Mouse (Mus musculus) right cerebral cortex, postnatal 25 days (tissue): ENCODE results near the gene Lrrc4c.
A peak's percentile ranks its signal among the peaks of the same experiment; 100 is the strongest.

Source experiments
- DNase-seq: peaks from one replicate; pipeline ENCODE4 v3.0.0; 2022

Gene Lrrc4c

DNA sequence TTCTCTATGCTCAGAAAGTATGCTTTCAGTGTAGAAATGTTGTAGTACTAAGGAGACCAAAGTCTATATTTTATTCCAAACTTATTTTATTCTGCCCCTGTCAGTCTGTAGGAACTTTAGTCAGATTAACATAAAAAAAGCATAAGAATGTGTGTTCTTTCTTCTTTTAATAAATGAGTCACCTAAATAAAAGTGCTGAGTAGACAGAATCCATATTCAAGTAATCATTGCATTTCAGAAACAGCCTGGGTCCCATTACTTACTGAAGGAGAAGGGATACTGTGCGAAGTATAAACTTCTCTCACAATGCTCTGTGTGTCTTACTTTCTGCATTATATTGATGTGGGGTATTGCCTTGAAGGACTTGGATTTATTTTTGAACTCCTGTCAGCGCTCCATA is 255.8 kb downstream of the Lrrc4c start:
- no peak for DNase-seq

DNA sequence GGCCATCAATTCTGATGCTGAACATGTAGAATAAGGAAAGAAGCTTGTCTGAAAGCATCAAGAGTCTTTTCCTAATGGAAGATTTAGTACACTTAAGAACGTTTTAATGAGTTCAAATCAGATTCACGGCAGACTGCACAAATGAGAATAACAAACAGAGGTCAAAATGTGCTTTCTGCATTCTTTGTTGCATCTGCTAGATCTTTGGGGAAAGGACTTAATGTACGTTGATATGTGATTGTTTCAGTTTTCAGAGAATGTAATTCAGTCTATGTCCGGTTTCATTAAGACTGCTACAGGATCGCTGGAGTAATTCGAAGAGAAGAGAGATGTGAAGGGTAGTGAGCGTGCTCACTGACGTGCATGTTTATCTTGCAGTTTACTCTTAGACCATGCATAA is 259.7 kb downstream of the Lrrc4c start:
- DNase-seq, result no peak

DNA sequence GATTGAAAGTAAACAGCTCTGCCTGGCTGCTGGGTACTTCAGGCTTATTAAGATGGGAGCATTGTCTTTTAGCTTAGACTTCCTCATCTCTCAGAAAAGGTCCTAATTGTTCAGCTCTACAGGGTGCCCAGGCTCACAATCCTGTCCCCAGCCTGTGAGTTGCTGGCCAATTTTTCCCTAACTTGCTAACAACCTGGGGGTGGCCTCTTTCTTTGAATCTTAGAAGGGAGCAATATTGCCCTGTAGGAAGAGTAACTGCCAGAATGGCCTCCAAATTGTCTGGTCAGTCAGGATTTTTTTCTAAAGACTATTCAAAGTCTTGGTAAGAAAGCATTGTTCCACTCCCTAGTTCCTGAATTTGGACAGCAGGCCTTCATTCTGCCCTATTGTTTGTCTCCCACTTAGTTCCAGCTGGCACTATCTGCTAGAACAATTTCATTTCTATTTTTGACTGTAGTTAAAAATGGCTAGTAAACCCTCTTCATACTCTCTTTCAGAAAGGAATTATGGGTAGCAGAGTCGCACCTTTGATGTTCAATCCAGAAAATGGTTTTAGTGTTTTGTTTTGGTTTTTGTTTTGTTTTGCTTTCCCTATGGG is 262.3 kb downstream of the Lrrc4c start:
- no peak for DNase-seq

DNA sequence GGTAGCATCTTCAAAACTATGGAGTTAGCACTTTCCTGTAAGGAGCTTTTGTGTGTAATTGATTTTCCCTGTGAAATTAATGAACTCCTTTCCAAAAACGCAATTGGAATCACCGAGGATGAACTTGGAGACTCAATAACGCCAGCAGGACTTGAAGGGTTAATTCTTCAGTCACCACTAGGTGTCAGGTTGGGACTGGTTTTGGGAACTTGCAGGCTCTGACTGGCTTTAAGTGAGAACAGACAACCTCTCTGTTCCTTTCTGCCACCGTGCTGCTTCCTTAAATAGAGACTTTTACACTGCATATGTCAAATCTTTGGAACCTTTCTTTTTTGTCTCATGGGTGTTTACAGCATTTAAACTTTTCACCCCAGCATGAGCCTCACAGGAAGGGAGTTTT is 267.7 kb downstream of the Lrrc4c start:
- DNase-seq, result peak; percentile 48

DNA sequence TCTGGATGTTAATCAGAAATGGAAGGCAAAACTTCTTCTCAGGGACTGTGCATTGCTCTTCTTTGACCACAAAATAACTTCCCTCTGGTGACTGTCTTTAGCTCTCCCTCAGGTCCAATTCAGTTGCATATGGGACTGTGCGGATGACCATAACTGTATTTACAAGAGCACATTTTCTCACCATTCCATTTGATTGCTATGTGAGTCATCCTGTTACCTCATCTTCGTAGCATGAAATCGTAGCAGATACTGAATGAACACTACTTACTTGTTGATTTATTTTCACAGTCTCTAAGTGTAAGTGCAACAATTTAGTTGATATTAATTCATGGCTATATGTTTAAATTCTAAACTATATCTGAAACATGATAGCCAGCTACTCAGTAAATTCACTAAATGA is 286.8 kb downstream of the Lrrc4c start:
- no peak for DNase-seq

DNA sequence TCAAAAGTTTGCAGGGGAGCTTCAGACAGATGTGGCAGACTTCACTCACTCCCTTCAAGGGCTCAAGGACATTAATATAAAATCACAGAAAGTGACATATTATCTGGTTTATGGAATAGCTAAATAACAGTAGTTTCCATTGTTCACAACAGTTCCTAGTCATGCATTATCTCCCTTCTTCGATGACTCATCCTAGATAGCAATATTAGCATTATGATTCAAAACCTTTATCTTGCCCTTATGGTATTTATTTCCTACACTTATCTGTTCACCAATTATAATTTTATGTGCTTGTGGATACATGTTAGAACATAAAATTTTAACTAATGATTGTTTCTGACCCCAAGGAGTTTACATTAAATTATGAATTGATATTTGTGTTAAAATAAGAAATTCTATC is 296.2 kb downstream of the Lrrc4c start:
- no peak for DNase-seq

DNA sequence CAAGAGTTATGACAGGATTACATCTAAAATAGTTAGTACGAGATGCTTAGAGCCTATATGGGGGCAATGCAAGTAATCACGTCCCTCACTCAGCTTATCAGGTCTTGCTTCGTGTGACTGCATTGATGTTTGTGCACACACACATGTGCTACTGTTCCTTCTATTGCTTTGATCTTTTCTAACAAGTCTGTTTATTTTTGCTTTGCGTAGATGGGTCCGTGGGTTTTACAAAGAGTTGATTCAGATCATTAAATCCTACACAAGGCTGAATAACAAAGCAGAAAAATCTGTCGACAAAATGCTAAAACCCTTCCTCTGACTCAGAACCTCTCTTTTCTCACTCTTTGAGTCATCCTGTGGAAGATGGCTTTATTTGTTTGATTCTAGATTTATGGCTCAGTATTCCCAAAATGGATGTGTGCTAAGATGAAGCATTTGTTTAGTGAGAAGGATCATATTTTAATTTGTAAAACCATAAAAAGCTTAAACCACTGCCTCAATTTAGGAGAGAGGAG is 300.8 kb downstream of the Lrrc4c start:
- DNase-seq, result peak; percentile 22

DNA sequence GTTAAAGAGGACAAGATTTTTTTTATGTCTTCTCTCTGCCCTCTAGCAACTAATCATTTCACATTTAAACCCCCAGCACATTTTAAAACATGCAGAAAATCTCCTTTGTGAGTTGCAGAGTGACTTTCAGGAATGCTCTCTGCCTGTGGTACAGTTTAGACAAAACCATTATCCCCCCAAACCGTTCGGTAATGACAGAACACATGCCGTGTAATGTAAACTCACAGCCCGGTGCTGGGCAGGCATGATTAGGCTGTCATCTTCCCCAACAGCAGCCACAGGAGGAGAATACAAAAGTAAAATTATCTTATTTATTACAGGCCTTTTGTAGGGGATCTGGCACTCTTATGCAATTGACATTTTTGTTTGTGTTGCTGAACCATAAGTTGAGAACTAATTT is 349.1 kb downstream of the Lrrc4c start:
- DNase-seq, result no peak

DNA sequence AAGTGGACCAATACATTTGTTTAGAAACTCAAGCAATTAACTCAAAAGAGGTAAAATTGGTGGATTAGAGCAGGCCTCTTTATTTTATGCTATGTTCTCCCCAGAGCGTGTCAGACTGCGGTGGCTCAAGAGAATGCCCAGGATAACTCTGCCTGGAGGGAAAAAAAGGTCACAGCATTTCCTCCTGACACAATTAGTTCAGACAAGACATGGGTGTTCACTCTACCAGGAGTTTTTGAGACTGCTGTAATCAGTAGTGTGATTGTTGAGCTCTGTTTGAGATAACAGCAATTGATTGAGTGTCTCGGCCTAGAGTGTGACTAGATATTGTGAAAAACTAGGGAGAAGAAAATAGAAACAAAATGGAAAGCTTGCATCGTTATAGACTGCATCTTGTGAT is 363.8 kb downstream of the Lrrc4c start:
- DNase-seq, result no peak

DNA sequence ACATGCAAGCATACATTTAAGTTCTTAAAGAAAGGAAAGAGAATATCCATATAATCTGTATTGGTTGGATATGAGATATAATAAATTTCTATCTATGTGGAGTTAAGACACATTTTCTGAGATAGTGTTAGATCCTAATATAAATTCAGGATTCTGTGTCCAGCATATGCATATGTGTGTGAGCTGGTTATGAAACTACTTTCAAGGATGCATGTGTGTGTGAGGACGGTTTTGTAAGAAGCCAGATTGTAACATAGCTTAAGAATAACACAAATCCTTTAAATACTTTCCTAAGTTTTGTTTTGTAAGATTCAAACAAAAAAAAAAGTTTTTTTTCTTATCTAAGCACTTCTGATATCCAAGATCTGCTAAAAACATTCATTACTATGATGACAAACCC is 367.4 kb downstream of the Lrrc4c start:
- DNase-seq, result no peak

DNA sequence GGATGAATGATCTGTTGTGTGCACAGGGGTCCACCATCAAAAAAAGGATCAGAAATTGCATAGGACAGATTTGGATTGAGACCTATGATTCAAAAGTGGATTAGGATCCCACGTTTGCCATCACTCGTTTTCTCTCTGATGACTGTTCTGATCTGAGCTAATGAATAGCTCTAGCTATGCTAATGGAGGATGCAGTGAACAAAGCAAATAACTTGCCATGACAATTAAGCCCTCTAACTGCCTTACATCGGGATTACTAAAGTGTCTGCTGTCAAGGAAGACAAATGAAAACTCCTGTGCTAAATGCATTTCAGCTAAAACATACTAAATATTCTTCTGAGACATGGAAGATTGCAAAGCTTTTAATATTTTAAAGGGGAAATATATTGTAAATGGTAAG is 387.0 kb downstream of the Lrrc4c start:
- no peak for DNase-seq

DNA sequence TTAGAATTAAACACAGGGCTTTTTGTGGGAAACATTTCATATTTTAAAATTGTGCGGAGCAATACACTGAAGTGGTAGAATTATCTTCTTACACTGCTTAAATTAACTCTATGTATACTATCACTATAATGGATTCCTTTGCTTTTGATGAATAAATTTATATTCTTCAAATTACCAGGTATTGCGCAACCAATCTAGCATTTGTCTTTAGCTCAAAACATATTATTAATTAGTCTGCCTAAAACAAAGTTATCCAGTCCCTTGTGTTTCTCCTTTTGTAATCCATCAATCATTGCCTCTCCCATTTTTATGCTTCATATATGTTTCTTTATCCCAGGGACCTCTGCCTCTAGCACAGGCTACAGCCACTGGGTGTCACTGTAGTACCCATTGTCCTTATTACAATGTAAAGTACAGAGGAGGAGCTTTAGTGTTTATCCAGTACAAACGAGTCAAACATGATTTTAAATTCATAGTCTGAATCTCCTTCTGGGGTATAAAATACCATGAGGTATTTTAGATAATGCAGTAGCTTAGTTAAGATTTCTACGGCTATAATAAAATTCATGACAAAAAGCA is 389.9 kb downstream of the Lrrc4c start:
- DNase-seq, result no peak

DNA sequence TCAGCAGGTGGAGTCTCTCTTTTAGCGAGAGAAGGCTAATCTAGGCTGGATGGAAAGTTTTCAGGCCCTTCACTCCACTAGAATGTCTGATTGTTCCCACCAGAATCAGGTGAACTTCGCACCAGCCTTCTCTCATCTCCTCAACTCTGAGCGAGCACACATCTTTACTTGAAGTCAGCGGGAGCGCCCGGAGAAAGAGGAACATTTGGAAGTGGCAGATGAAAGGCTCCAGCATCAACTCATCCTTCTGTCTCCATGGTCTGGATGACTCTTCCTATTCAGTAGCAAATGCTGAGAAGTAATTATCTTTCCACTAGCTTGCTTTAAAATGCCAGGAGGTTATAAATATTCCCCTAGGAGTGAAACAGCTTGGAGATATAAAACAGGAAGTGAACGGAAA is 396.6 kb downstream of the Lrrc4c start:
- DNase-seq, result peak; percentile 31

DNA sequence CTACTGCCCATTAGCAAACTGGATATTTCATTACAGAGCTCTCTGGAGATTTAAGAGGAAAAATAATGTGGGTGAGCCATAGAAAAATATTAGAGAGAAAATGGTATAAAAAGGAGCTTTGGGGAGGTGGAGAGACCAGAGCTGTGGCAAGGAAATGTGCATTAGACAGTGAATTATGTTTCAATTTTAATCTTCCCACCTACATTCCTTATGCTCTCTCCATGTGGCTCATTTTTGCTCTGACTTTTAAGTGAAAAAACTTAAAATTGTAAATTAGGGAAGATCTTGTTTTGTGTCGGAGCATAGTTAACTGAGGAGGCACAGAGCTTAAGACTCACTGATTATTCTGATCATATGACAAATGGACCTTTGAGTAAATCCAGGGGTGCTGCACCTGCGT is 399.4 kb downstream of the Lrrc4c start:
- peak; percentile 17 for DNase-seq

DNA sequence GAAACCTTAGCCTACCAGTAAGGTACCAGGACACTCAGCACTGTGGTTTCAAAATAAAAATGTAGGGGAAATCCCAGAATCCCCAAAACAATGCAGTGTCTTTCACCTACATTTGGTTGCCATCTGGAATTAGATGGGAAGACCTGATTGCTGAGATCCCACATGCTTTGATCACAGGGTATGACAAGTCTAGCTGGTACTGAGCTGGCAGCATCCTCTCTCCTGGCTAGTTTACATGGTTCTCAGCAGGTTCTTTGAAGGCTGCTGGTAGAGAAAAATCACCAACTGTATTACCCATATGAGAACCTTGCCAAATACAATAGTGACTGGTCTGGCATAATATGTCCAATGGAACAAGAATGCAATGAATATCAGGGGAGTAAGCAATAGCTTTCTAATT is 405.4 kb downstream of the Lrrc4c start:
- no peak for DNase-seq

DNA sequence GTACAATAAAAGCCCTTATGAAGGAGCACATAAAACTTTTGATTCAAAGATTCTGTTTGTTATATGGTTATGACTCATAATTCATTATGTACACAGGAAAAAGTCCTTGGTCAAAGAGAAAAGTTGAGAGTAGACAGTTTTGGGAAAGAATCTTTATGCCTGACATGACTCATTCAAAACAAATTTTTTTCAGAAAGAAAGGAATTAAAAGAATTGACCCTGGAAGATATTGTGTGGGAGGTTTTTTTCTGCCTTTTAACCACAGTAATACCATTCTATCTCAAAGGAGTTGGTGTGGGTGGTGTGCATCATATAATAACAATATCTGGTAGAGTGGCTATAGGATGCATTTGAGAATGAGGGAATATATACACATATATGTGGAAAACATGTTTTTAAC is 418.1 kb downstream of the Lrrc4c start:
- DNase-seq, result no peak

DNA sequence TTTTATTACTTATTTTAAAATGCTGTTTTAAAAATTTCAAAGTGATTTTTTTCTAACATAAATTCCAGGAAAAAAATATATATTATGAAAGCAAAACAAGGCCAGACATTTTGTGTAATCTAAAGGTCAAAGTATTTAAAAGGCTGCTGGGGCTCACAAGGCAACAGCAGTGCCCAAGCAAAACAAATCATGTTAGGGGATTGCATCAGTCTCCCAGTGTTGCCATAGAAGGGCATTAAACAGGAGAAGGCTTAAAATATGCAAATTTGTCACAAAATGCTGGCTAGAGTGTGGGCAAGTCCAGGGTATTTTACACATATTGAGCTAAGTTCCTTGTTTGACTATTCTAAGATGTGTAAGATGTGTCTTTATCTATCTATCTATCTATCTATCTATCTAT is 437.1 kb downstream of the Lrrc4c start:
- no peak for DNase-seq

DNA sequence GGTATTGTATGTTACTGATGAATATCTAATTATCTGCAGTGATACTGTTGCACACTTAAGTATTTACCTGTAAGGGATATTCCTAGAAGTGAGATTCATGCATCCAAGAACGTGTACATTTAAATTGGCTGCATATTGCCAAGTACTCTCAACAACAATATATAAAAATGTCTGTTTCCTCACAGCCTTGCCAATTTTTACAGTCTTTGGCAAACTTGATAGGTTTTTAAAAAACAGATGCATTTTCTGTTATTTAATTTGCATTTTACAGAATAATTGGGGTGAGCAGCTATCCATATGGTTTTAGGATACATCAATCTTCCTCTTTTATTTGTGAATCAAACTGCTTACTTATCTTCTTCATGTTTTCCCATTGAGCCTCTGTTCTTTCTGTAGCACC is 439.7 kb downstream of the Lrrc4c start:
- no peak for DNase-seq

DNA sequence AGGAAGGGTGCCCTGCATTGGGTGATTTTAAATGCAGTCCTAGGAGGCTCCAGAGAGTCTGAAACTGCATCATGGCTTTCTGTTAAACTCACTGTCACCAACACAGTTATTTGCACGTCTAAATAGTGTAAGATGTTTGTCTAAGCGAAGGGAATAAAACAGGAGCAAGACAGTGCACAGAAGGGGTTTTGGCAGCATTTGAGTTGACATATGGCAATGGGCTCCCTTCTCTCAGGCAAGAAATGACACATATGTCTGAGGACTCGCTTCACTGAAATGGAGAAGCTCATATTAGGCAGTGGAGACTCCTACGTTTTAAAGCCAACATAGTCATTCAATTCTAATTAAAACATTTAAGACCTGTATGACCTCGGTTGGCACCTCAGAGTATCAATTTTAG is 445.6 kb downstream of the Lrrc4c start:
- no peak for DNase-seq

DNA sequence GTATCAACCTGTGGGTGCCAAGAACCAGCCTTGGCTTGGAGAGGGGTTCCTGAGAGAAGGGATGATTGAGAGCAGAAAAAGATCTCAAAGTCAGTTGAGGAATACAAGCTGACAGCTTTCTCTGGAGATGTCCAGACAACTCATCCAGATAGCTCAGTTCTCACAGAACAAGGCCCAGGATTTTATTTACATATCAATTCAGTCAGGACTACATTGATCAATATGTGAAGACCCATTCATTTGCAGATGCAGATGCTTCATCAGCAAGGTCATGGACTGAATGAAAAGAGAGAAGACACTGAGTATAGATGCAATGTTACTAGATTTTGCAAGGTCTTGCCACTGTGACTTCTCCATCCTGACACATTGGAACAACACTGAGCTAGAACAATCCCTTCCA is 457.4 kb downstream of the Lrrc4c start:
- DNase-seq, result no peak

DNA sequence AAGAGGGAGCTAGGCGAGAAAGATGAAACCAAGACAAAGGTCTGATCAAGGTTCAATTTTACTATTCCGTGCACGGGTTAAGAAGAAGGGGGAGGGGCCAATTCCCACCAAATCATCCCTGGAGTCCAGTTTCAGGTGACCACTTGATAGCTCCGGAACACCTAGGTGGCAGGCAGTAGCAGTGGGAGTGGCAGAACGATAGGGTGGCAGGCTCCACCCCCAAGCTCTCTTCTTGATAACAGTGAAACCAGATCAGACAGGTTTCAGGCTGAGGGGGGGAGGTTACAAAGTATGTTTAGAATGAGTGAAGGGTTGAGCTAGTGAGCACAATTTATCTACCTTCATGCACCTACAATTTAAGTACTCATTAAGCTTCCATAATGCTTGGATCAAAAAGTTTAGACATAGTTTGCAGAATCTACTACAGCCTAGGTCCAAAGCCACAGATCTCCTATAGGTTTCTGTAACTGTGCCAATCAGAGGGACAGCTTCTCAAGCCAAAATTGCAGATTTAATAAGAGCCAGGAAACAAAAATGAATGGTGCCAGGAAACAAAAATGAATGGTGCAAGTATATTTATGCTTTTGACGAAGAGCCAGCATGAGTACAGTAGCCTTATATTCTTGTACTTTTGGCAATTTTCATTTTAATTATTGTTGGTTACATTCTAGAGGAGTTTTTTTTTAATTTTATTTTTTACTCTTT is 478.9 kb downstream of the Lrrc4c start:
- DNase-seq, result no peak

DNA sequence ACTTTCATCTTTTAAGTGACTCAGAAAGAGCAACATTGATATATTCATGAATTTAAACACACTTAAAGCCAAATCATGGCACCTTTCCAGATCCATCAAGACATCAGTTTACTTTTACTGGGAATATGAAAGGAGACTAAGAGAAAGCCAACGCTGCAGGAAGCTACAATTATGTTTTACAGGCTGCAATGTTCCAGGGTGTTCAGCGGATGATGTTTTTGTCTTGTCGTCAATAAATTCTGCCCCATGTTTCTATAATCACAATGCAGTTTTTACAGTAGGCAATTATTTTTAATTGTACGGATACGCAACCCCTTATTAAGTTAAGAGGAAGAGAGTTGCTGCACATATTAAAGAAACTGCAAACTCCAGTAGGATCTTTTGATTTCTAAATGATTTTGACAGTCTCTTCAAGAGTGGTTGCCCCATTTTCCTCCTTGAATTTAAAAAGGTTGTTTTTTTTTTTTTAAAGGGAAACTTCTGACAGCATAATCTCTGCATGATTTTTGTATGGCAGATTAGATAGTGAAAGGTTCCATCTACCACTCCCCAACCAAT is 532.9 kb downstream of the Lrrc4c start:
- no peak for DNase-seq

DNA sequence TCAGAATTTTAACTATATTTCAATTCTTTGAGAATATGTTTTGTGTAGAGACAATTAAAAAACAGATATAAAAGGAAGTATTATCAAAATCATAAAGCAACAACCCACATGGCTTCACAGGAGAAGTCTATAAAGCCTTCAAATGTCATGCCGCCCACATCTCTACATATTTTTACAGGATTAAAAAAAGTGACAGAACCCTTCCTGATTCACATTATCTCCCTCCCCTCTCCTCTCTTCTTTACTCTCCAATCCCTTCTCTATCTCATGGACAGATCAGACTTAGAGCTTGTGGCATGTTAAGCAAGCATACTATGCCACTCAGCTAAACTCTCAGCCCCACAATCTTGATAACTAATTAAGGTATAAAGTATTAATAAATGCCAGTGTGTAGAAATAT is 535.8 kb downstream of the Lrrc4c start:
- no peak for DNase-seq

DNA sequence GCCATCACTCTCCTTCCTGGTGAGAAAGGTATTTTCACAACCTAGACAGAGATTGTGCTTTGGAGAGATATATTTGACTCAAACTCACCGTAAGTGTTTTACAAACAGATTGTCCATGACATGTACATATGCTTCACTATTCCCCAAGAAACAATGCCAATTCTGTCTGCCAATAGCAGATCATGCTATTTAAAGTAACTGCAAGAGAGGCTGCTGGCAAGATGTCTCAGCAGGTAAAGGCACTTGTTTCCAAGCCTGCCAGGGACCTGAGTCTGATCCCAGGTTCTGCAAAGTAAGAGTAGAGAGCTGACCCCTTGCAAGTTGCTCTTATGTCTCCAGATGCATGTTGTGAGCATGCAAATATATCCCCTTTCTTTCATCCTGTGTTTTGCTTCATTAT is 558.1 kb downstream of the Lrrc4c start:
- DNase-seq, result no peak
